Mouse (Mus musculus) WW6 (cell line): Measurements from ENCODE around the gene Btbd9.
A peak's percentile ranks its signal among the peaks of the same experiment; 100 is the strongest.

Experiments
- DNase-seq: peaks from one replicate; pipeline ENCODE4 v3.0.0-alpha.2; 2013; ENCODE audit warnings: low read depth, low spot score

Gene Btbd9

DNA sequence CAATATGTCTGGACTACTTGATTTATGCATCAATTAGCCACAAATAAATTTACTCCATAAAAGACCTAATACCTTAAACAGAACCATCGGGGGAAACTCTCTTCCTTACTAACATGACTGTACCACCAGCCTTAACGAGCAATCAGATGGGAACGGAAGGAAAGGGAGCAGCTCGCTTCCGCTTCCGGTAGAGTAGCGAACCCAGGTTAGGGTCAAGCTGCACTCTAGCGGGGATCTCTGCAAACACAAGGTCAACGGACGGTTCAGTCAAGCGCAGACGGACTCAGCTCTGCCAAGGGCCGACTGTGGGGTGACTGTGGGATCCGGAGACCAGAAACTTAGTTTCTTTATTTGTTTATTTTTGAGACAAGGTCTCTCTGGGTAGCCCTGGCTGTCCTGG is 25.9 kb upstream of the Btbd9 start:
- DNase-seq = no peak

DNA sequence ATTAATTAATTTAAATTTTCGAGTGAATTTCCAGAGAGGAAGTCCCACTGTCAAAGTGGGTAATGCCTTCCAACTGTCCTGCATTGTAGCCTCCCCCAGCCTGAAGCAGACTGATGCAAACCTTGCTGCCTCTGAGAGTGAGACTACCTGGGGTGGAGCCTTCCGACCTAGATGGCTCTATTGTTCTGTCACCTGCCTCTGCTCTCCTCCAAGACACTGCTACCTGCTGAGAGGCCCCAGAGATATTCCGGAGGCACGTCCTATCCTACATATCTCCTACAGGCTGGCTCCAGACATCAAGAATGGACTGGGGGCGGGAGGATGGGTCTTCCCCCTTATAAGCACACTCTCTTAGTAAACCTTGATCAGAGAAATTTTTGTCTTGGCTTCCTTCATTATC is 22.0 kb upstream of the Btbd9 start:
- no peak for DNase-seq

DNA sequence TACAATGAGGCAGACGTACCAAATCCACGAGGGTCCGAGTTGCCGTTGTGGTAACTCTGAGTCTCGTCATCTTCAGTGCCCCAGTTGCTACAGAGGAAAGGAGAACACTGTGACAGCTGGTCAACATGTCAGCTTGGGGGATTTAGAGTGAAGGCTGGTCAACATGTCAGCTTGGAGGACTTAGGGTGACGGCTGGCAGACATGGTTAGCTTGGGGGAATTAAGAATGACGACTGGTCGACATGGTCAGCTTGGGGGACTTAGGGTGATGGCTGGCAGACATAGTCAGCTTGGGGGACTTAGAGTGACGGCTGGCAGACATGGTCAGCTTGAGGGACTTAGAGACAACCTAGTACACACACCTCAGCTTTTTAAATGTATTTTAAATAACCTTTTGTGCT is 21.5 kb upstream of the Btbd9 start:
- DNase-seq = no peak

DNA sequence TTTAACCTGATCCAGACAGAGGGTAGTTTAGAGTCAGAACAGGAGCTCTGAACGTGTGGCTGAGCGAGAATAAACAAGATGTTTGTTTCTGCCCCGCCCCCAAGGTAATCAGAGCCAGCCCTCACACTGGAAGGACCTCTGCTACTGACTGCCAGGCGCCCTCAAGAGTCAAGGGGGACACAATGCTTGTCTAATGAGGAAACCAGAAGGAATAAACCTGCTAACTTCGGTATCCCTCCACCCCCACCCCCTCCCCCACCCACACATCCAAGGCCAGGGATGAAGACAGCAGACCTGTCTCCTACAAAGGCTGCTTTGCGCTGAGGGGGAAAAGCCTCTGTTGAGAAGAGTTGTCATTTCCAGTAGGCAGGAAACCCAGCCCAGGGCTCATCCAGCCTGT is 18.6 kb upstream of the Btbd9 start:
- no peak for DNase-seq

DNA sequence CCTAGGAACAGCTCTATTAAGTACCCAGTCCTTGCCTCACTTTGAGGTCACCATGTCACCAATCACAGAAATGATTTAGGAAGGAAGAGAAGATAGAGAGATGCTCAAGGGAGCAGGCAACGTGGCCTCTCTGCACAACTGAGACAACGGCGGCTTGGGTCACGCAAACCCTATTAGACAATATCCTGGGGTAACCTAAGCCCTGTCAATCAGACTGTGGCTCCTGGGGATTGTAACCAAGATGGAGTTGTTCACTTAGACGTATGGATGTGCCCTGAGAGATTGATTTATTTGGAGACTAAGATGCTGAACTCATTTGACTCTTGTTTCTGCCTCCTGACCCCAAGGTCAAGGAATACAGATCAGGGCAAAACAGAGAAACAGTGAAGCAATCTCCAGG is 18.1 kb upstream of the Btbd9 start:
- DNase-seq = no peak

DNA sequence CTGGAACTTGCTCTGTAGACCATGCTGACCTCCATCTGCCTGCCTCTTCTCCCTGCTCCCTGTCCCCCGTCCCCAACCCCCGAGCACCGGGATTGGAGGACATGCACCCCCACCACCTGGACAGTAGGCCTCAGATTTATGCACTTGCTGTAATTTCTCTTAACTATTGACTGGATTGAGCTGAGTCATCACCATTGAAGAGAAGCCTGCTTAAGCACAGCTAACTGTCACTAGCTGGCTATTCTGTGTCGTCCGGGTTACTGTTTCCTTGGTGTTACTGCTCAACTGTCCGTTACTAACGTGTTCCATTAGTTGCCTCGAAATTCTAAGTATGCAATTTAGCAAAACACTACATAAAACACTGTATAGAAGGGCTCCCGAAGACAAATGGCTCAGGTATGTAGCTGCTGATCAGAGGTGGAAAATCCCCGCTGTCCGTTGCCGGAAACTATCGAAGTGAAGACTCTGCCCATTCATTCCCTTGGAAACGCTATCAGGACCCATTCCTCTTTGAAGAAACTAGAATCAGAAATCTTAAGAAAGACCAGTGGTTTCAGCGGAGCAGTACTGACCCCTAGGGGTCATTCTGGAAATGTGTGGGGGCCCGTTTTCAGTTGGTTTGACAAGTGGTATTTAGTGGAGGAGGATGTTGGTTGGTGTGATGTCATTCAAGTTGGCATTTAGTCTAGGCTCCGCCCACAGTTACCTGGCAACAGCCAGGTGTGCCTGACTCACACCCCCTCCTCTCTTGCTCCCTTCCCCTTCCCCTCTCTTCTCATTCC is 14.3 kb upstream of the Btbd9 start:
- DNase-seq = peak; percentile 43

DNA sequence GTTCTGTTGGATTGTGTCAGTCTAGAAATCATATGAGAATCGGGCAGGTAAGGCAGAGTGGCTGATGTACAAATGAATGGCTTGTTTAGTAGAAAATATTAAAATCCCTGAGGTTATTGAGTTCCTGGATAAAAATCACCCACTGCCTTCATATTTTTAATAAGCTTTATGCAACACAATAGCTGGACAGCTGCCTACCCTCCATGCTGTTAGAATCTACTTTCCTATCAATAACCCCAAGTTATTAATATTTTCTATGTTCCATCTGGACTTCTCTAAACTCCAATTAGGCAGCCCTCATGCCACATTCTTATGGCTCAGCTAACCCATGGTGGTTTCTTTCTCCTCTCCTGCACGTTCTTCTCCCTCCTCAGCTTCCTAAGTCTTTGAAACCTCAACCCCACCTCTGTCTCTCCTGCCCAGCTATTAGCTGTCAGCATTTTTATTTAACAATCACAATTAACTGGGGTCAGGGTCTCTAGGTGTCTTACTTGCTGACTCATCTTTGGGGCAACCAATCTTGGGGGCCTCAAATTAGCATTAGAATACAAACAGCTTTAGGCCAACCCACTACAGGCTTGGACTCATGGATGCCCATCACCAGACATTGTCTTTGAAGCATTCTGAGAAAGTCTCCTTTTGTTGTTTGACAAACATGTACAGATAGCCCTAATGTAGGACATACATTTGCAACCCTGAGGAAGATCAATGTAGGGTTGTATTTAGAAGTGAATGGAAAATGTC is 7.1 kb upstream of the Btbd9 start:
- DNase-seq = no peak

DNA sequence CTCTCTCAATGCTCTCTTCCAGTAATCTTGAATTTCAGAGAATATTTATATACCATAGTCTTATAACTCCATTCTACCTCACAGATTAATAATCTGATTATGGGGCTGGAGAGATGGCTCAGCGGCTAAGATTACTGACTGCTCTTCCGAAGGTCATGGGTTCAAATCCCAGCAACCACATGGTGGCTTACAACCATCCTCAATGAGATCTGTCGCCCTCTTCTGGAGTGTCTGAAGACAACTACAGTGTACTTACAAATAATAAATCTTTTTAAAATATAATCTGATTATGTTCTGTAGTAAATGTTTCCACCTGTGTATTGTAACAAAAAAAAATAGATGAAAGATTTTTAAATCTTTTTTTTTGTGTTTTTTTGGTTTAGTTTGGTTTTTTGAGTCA is 6.0 kb upstream of the Btbd9 start:
- no peak for DNase-seq

DNA sequence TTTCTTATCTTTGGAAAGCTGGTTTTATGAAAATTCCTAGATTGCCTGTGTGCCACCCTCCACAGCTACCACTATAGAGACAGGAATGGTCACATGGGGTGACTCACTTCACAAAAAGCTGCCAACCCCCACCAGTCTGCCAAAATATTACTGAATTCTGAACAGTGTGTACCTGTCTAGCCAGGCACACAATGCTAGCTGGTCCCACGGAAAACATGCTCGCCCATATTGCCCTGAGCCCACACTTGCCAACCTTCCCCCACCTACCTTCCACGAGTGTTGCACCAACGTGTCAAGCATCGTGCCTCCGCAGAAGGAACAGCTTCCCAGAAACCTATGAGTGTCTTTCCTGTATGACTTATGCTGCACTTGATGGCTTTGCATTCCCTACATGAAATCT is 4.9 kb upstream of the Btbd9 start:
- no peak for DNase-seq

DNA sequence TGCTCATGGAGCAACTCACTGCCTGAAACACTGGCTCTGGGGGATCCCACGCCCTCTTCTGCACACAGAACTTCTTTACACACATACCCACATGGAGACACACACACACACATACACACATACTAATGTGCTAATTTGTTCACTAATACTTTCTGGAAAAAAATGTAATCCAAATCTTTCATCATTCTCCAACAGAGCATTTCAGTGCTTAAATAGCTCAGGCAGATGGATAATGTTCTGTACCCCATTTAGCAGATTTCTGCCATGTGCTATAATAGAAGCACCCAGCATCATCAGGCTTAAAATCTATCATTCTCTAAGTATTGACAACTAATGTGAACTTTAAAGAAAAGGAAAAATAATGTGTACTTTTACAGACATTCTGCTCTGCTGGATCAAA is 4.5 kb upstream of the Btbd9 start:
- no peak for DNase-seq

DNA sequence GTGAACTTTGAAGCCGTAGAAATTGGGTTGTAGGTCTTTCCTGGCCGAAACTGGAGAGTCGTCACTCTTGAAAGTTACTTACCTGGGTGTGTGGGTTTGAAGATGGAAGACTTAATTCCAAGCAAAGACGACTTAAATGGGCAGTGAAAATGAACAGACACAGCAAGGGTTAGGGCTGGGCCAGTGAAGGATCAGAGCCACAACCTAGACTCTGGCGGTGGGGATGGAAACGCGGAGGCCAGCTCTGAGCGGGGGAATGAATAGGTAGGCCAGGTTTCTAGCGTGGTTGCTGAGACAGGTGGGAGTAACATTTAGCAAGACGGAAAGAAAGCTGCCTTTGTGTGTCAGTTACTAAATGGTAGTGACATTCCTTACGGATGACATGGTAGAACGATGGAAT is 658 bp upstream of the Btbd9 start:
- no peak for DNase-seq

DNA sequence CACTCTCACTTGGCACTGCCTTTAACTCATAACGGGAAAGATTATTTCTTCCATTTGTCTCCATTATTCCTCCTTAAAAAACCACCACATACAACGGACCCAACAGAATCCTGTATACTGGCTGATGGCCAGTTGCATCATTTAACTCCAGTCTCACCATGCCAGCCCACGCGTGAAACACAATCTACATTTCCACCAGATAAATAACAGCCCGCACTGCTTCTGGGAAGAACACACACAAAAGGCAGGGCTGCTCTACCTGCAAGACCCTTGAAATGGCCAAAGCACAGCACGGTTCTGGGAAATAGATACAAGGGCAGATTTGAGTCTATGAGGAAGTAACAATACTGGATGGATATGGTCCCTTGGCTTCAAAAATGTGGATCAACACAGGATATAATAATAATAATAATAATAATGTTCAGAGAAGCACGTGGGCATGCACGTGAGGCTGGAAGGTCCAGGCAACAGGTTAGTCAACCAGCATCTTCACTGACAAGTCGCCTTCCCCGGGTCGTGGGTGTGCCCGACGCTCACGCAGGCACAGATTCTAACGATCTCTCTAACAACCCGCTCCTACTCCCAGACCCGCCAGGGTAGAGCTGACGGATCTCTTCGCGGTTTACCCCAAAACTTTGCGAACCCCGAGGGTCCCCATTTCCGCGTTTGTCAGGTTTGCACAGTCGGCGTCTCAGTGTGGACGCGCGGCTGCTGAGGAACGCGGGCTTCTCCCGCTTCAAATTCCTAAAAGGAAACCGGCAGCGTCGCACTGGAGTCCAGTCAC is 975 bp downstream of the Btbd9 start:
- peak; percentile 13 for DNase-seq

DNA sequence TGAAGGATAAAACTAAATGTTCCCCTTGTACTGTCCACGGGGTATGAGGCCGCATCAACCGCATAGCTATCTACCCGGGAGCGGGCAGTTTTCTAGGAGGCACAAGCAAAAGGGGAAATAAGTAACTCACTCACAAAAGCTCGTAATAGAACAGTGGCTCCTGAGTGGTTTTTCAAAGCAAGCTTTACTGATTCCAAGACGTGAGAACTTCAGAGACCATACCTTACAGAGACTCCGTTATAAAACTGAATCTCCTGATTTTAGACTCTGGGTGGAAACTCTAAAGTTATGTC is 1.6 kb downstream of the Btbd9 start:
- DNase-seq = no peak

DNA sequence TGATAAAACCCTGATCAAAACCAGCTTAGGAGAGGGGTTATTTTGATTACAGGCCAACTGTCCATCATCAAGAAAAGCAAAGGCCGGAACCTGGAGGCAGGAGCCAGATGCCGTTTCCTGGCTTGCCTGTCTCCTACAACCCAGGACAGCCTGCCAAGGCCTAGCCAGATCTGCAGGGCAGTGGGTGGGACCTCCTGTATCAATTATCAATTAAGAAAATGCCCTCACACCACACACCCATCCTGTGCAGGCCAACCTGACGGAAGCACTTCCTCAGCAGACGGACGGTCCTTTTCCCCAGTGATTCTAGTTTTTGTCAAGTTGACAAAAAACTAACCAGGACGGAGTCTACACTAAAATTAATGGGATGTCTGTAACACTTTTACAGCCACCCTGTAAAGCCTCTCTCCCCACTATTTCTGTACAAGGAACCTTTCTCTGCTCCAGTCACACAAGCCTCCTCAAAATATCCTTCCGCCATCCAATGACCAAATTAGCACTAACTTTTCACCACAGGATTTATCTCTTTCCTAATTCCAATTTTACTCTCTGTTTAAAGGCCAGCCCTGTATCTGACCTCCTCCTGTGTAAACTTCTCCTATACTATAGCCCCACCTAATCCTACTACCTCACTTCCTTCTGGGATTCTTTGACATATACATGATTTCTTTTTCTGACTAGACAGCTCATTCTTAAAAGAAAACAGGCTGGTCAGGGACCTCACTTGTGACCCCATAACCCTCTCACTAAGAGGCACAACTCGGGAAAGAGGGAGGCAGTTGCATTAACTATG is 2.1 kb downstream of the Btbd9 start:
- DNase-seq = no peak

DNA sequence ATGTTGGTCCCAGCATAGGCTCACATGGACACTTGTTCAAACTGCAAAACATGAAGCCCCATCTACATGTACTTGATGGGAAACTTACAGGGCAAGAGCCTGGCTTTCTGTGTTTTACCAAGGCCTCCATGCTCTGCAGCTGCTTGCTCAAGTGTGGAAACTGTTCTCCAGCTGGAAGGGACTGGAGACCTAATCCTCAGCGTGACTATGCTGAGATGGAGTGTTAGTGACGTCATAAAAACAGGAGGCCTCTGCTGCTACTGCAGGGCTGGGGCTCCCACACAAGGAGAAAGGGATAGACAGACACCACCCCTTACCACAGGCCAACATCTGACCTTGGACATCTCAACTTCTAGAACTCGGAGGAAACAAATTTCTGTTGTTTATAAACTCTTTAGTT is 5.3 kb downstream of the Btbd9 start:
- DNase-seq = no peak

DNA sequence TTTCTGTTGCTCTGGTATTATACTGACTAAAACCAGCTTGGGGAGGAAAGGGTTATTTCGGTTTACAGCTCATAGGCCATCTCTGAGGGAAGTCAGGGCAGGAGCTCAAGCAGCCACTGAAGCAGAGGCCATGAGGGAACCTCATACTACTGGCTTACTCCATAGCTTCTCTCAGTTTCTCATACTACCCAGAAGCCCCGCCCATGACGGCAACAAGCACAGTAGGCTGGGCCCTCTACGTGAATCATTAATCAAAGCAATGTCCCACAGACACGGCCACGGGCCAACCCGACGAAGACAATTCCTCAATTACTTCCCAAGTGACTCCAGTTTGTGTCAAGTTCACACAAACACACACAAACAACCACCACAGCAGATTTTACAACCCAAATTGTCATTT is 6.1 kb downstream of the Btbd9 start:
- no peak for DNase-seq

DNA sequence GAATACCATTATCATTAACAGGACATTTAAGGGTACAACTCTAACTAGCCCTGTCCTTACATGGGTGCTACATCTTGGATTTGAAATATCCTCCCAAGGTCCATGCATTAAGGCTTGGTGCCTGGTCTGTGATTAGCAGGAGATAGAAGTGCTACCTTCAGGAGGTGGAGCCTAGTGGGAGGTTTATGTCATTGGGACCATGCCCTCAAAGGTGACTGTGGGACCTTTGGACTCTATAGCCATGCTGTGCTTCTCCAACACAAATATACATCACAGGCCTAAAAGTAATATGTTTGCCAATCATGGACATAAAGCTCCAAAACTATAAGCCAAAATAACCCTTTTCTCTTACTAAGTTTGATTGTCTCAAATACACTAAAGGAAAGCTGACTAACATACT is 7.8 kb downstream of the Btbd9 start:
- DNase-seq = no peak

DNA sequence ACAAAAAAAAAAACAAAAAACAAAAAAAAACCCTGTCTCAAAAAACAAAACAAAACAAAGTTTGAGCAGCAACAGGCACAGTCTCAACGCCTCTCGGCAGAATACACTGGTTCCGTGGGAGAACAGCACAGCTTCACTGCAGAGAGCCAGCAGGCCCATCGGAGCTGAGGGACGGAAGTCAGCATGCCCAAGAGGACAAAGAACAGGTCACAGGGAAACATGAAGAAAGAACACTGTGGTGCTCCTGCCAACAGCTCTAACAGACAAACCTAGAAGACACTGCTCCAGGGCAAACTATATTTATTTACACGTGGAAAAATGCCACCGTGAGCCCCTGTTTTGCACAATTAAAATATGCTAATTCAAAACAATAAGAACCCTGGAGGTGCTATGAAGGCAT is 11.3 kb downstream of the Btbd9 start:
- DNase-seq = no peak

DNA sequence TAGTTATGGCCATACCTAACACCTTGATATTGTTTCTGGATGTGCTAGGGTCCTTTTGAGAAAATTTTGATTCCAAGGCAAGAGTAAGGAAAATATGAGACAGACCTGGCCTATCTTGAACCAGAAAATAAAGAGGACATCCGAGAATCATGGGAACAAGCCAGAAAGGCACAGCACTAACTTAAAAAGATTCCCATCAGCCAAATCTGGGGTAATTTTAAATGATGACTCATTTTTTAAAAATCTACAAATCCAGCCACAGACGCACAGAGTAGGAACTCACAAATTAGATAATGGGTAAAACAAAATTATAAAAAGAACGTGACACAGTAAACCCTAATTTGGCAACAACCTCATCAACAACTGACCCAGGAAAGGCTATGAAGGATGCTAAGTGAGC is 11.9 kb downstream of the Btbd9 start:
- no peak for DNase-seq

DNA sequence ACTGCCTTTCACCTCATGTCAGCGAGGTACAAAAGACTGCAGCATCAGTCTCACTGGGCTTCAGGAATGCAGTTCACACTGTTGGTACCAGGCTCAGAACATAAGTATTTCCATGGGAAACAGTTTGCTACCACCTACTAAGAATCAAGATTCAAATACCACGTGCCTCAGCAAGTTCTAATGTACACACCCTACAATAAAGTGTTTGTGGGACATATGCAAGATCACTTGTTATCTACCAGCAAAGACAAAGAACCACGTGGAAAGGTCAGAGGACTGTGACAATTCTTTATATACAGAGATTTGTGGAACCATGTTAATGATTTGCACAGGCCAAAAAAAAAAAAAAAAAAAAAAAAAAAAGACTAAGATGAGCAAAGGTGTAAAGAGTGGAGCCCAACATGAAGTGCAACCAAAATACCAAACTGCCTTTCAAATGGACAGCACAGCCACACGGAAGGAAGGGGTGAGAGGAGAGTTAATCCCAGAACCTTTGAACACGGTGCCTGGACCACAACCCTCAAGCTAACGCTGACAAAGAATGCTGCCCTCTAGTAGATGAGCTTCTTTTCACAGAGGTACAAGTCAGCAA is 12.7 kb downstream of the Btbd9 start:
- DNase-seq = no peak

DNA sequence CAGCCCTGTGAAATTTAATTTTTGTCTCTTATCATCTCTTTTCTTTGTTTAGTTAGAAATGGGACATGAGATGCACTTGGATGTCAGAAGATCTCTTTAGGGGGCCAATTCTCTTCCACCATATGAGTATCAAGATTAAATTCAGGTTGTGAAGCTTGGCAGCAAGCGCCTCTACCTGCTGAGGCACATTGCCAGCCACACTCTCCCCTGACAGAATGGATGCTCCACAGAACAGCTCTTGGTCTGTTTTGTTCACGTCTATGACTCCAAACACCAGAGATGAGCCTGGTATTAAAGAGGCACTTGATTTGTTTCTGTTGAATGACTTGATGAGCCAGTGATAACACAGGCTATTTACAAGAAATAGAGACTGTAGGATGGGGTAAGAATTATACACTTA is 13.5 kb downstream of the Btbd9 start:
- no peak for DNase-seq

DNA sequence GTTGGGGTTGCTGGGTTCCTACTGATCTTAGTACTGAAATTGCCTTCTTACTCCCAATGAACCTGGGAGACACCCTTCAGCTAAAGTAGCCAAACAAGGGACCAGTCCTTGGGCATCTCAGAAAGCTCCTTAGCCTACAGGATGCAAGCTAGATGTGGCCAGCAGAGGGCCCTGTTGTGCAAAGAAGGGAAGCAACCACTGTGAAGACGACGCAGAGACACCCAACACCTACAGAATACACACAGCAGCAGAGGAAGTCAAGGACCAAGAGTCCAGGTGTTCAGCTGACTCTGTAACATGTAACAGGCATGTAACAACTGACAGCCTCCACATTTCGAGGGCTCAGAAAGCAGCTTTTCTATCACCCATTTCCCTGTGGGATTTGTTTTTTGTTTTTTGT is 16.8 kb downstream of the Btbd9 start:
- peak; percentile 48 for DNase-seq
